Mouse (Mus musculus): Measurements from ENCODE around the gene Ppp4r4. TPM values are rescaled to one million over a fixed set of nuclear protein-coding genes. Genes with fewer than 3 reads are reported as not detected.

Gene Ppp4r4
- polyA plus RNA-seq, 1 experiment from 2014 or later = 4.1 TPM

- no peaks in the 10 kb centered on the region for H3K9me3 ChIP-seq (ENCODE audit: control insufficient read depth, low read length)
- no peak overlapping the region for H3K4me2 ChIP-seq (ENCODE audit: low read length)
- no peak overlapping the region for H3K9ac ChIP-seq (ENCODE audit: low read depth, low read length)
- no peaks in the 10 kb centered on the region for H3K4me1 ChIP-seq (ENCODE audit: control insufficient read depth, insufficient read depth, low read depth, low read length)
- ATAC-seq = peak; percentile 70
- no peak overlapping the region for H3K27ac ChIP-seq (ENCODE audit: low read depth, low read length)
- H3K36me3 ChIP-seq (ENCODE audit: control insufficient read depth, insufficient read depth, low read length) = no peaks in the 10 kb centered on the region
- 0% methylated on average over 2 of the region's 2 CpGs for WGBS
- no peak overlapping the region for H3K4me3 ChIP-seq (ENCODE audit: low read length)
- no peaks in the 10 kb centered on the region for H3K27me3 ChIP-seq (replicated peaks; ENCODE audit: control insufficient read depth, insufficient read depth, low read length)
Measured at GRCm38 (mm10) chr12:103643336-103643735, 111.3 kb downstream of the Ppp4r4 start.

- no peaks in the 10 kb centered on the region for H3K4me1 ChIP-seq (ENCODE audit: control insufficient read depth, insufficient read depth, low read depth, low read length)
- H3K9me3 ChIP-seq (ENCODE audit: control insufficient read depth, low read length) = no peaks in the 10 kb centered on the region
- H3K36me3 ChIP-seq (ENCODE audit: control insufficient read depth, insufficient read depth, low read length) = no peaks in the 10 kb centered on the region
- H3K4me2 ChIP-seq (ENCODE audit: low read length) = no peak overlapping the region
- no peak overlapping the region for H3K9ac ChIP-seq (ENCODE audit: low read depth, low read length)
- H3K4me3 ChIP-seq (ENCODE audit: low read length) = no peak overlapping the region
- H3K27me3 ChIP-seq (replicated peaks; ENCODE audit: control insufficient read depth, insufficient read depth, low read length) = no peaks in the 10 kb centered on the region
- WGBS = 85% methylated on average over 3 of the region's 3 CpGs
- H3K27ac ChIP-seq (ENCODE audit: low read depth, low read length) = no peak overlapping the region
- no peak for ATAC-seq
Measured at GRCm38 (mm10) chr12:103643818-103644217, 111.7 kb downstream of the Ppp4r4 start.

GRCm38 (mm10) chr12:103644601-103645000 is 112.5 kb downstream of the Ppp4r4 start:
- Histone ChIP-seq H3K36me3 (ENCODE audit: control insufficient read depth, insufficient read depth, low read length) (no peaks in the 10 kb centered on the region), H3K9ac (ENCODE audit: low read depth, low read length) (no peak overlapping the region), H3K9me3 (ENCODE audit: control insufficient read depth, low read length) (no peaks in the 10 kb centered on the region), H3K4me3 (ENCODE audit: low read length) (no peak overlapping the region), H3K4me2 (ENCODE audit: low read length) (no peak overlapping the region), H3K27ac (ENCODE audit: low read depth, low read length) (no peak overlapping the region), H3K27me3 (replicated peaks; ENCODE audit: control insufficient read depth, insufficient read depth, low read length) (no peaks in the 10 kb centered on the region), H3K4me1 (ENCODE audit: control insufficient read depth, insufficient read depth, low read depth, low read length) (no peaks in the 10 kb centered on the region)
- WGBS = 42% methylated on average over 5 of the region's 5 CpGs
- no peak for ATAC-seq

- H3K4me3 ChIP-seq (ENCODE audit: low read length) = no peak overlapping the region
- no peak for ATAC-seq
- no peak overlapping the region for H3K27ac ChIP-seq (ENCODE audit: low read depth, low read length)
- no peaks in the 10 kb centered on the region for H3K27me3 ChIP-seq (replicated peaks; ENCODE audit: control insufficient read depth, insufficient read depth, low read length)
- H3K9ac ChIP-seq (ENCODE audit: low read depth, low read length) = no peak overlapping the region
- no peaks in the 10 kb centered on the region for H3K4me1 ChIP-seq (ENCODE audit: control insufficient read depth, insufficient read depth, low read depth, low read length)
- no peaks in the 10 kb centered on the region for H3K36me3 ChIP-seq (ENCODE audit: control insufficient read depth, insufficient read depth, low read length)
- 79% methylated on average over 2 of the region's 2 CpGs for WGBS
- no peak overlapping the region for H3K4me2 ChIP-seq (ENCODE audit: low read length)
- H3K9me3 ChIP-seq (ENCODE audit: control insufficient read depth, low read length) = peaks cover 2% of the 10 kb centered on the region; the same call in 1 of the 2 replicates
Measured at GRCm38 (mm10) chr12:103646314-103646713, 114.2 kb downstream of the Ppp4r4 start.

- ATAC-seq = no peak
- WGBS = 95% methylated on average over 2 of the region's 2 CpGs
- Histone ChIP-seq H3K4me3 (ENCODE audit: low read length) (no peak overlapping the region), H3K4me2 (ENCODE audit: low read length) (no peak overlapping the region), H3K4me1 (ENCODE audit: control insufficient read depth, insufficient read depth, low read depth, low read length) (no peaks in the 10 kb centered on the region), H3K36me3 (ENCODE audit: control insufficient read depth, insufficient read depth, low read length) (no peaks in the 10 kb centered on the region), H3K27ac (ENCODE audit: low read depth, low read length) (no peak overlapping the region), H3K9me3 (ENCODE audit: control insufficient read depth, low read length) (peaks cover 2% of the 10 kb centered on the region; the same call in 1 of the 2 replicates), H3K27me3 (replicated peaks; ENCODE audit: control insufficient read depth, insufficient read depth, low read length) (no peaks in the 10 kb centered on the region), H3K9ac (ENCODE audit: low read depth, low read length) (no peak overlapping the region)
Measured at GRCm38 (mm10) chr12:103653836-103654235, 121.8 kb downstream of the Ppp4r4 start.

- ATAC-seq = no peak
- H3K9ac ChIP-seq (ENCODE audit: low read depth, low read length) = no peak overlapping the region
Measured at GRCm38 (mm10) chr12:103655123-103656044, 123.3 kb downstream of the Ppp4r4 start.

GRCm38 (mm10) chr12:103656848-103657626 is 125.0 kb downstream of the Ppp4r4 start, which contains the start of gene Serpina6:
Gene Serpina6, minus strand, starts transcription at chr12:103657212.
- Histone ChIP-seq H3K27me3 (replicated peaks; ENCODE audit: control insufficient read depth, insufficient read depth, low read length) (no peaks in the 10 kb centered on the region), H3K9me3 (ENCODE audit: control insufficient read depth, low read length) (no peaks in the 10 kb centered on the region)
- no peak for ATAC-seq

More at GRCm38 (mm10) chr12:103655123-103656044, 123.3 kb downstream of the Ppp4r4 start:
- Histone ChIP-seq H3K27me3 (replicated peaks; ENCODE audit: control insufficient read depth, insufficient read depth, low read length) (no peaks in the 10 kb centered on the region), H3K27ac (ENCODE audit: low read depth, low read length) (no peak overlapping the region), H3K4me2 (ENCODE audit: low read length) (no peak overlapping the region), H3K4me3 (ENCODE audit: low read length) (no peak overlapping the region), H3K36me3 (ENCODE audit: control insufficient read depth, insufficient read depth, low read length) (no peaks in the 10 kb centered on the region), H3K4me1 (ENCODE audit: control insufficient read depth, insufficient read depth, low read depth, low read length) (no peaks in the 10 kb centered on the region), H3K9me3 (ENCODE audit: control insufficient read depth, low read length) (no peaks in the 10 kb centered on the region; the same call in 1 of the 2 replicates)
- WGBS = 86% methylated on average over 7 of the region's 7 CpGs

GRCm38 (mm10) chr12:103657991-103658390 is 125.9 kb downstream of the Ppp4r4 start:
- Histone ChIP-seq H3K36me3 (ENCODE audit: control insufficient read depth, insufficient read depth, low read length) (no peaks in the 10 kb centered on the region), H3K9ac (ENCODE audit: low read depth, low read length) (no peak overlapping the region), H3K4me2 (ENCODE audit: low read length) (no peak overlapping the region), H3K9me3 (ENCODE audit: control insufficient read depth, low read length) (no peaks in the 10 kb centered on the region), H3K4me3 (ENCODE audit: low read length) (no peak overlapping the region), H3K4me1 (ENCODE audit: control insufficient read depth, insufficient read depth, low read depth, low read length) (no peaks in the 10 kb centered on the region), H3K27ac (ENCODE audit: low read depth, low read length) (no peak overlapping the region), H3K27me3 (replicated peaks; ENCODE audit: control insufficient read depth, insufficient read depth, low read length) (no peaks in the 10 kb centered on the region)
- ATAC-seq = no peak
- WGBS = 85% methylated on average over 10 of the region's 10 CpGs

More at GRCm38 (mm10) chr12:103656848-103657626, 125.0 kb downstream of the Ppp4r4 start, which contains the start of gene Serpina6:
- Histone ChIP-seq H3K4me3 (ENCODE audit: low read length) (no peak within 1 kb of the TSS), H3K27ac (ENCODE audit: low read depth, low read length) (no peak within 1 kb of the TSS), H3K4me2 (ENCODE audit: low read length) (no peak within 1 kb of the TSS), H3K4me1 (ENCODE audit: control insufficient read depth, insufficient read depth, low read depth, low read length) (no peaks in the 10 kb centered on the region), H3K36me3 (ENCODE audit: control insufficient read depth, insufficient read depth, low read length) (no peaks in the 10 kb centered on the region), H3K9ac (ENCODE audit: low read depth, low read length) (no peak within 1 kb of the TSS)
- WGBS = 84% methylated on average over 9 of the region's 9 CpGs

GRCm38 (mm10) chr12:103659171-103659570 is 127.1 kb downstream of the Ppp4r4 start:
- H3K27me3 ChIP-seq (replicated peaks; ENCODE audit: control insufficient read depth, insufficient read depth, low read length) = no peaks in the 10 kb centered on the region
- H3K4me2 ChIP-seq (ENCODE audit: low read length) = no peak overlapping the region
- H3K9me3 ChIP-seq (ENCODE audit: control insufficient read depth, low read length) = no peaks in the 10 kb centered on the region
- H3K36me3 ChIP-seq (ENCODE audit: control insufficient read depth, insufficient read depth, low read length) = no peaks in the 10 kb centered on the region
- WGBS = 85% methylated on average over 2 of the region's 2 CpGs
- no peak for ATAC-seq
- no peak overlapping the region for H3K4me3 ChIP-seq (ENCODE audit: low read length)
- H3K9ac ChIP-seq (ENCODE audit: low read depth, low read length) = no peak overlapping the region
- H3K27ac ChIP-seq (ENCODE audit: low read depth, low read length) = no peak overlapping the region
- no peaks in the 10 kb centered on the region for H3K4me1 ChIP-seq (ENCODE audit: control insufficient read depth, insufficient read depth, low read depth, low read length)
